Mouse (Mus musculus) neural tube, embryonic 11.5 days (tissue): ENCODE data around the gene Prkar1a. TPM values are rescaled to one million over a fixed set of nuclear protein-coding genes. Genes with fewer than 3 reads are reported as not detected.
A peak's percentile ranks its signal among the peaks of the same experiment; 100 is the strongest.
"Not testable (repeated sequence)": the region's sequence is repeated elsewhere in the genome, so short reads cannot be mapped to it uniquely, and the experiment has no call there.

Experiments used
- ATAC-seq: fragments of 200-750 bp; cut with Nextera tagmentation; 2 replicates; pipeline ENCODE4 v1.8.0; 2017; ENCODE audit warnings: moderate number of reproducible peaks, mild to moderate bottlenecking, moderate TSS enrichment, moderate library complexity; ENCODE audit not compliant: insufficient read depth, low FRiP score, low TSS enrichment
- DNase-seq: peaks from one replicate; pipeline ENCODE4 v3.0.0-alpha.2; 2015; ENCODE audit warnings: low spot score
- H3K27ac ChIP-seq: fragments of 300-500 bp; sonication (generic); 2 replicates; pipeline ENCODE4 v1.5.1; 2014; ENCODE audit warnings: low read depth, mild to moderate bottlenecking, low read length
- H3K27me3 ChIP-seq: fragments of 300-500 bp; sonication (generic); 2 replicates; pipeline ENCODE4 v1.6.1; 2014; ENCODE audit warnings: mild to moderate bottlenecking, low read length, mixed read lengths; ENCODE audit not compliant: control insufficient read depth, insufficient read depth
- H3K36me3 ChIP-seq: fragments of 300-500 bp; sonication (generic); 2 replicates; pipeline ENCODE4 v1.6.1; 2014; ENCODE audit warnings: mild to moderate bottlenecking, low read length, moderate library complexity, mixed read lengths; ENCODE audit not compliant: control insufficient read depth, insufficient read depth
- H3K4me1 ChIP-seq: fragments of 300-500 bp; sonication (generic); 2 replicates; pipeline ENCODE4 v1.6.1; 2014; ENCODE audit warnings: low read length, mixed read lengths; ENCODE audit not compliant: control insufficient read depth, insufficient read depth
- H3K4me2 ChIP-seq: fragments of 300-500 bp; sonication (generic); 2 replicates; pipeline ENCODE4 v1.6.1; 2014; ENCODE audit warnings: low read depth, mild to moderate bottlenecking, moderate library complexity
- H3K4me3 ChIP-seq: fragments of 300-500 bp; sonication (generic); 2 replicates; pipeline ENCODE4 v1.5.1; 2014; ENCODE audit warnings: low read depth, low read length
- H3K9ac ChIP-seq: fragments of 300-500 bp; sonication (generic); 2 replicates; pipeline ENCODE4 v1.6.1; 2014; ENCODE audit warnings: mild to moderate bottlenecking, low read length
- H3K9me3 ChIP-seq: fragments of 300-500 bp; sonication (generic); 2 replicates; pipeline ENCODE4 v1.6.1; 2016; ENCODE audit warnings: low read length; ENCODE audit not compliant: control insufficient read depth
- WGBS: fragments of 180-500 bp; shearing (Covaris S2); extraction: QIAGEN DNeasy Blood & Tissue Kit; methylation state at CpG from one replicate; pipeline ENCODE4 v1.1.7; 2014; 5-methylcytosine and 5-hydroxymethylcytosine counted together
- polyA plus RNA-seq: library from polyadenylated mRNA; unstranded; fragments of >200 nt; fragmentation: Nextera tagmentation; extraction: Ambion mirVana; gene quantifications from 2 replicates; pipeline ENCODE4 v1.2.1, GENCODE M21; 2014

Gene Prkar1a
- polyA plus RNA-seq, 1 experiment from 2014 or later, result 461 TPM

DNA sequence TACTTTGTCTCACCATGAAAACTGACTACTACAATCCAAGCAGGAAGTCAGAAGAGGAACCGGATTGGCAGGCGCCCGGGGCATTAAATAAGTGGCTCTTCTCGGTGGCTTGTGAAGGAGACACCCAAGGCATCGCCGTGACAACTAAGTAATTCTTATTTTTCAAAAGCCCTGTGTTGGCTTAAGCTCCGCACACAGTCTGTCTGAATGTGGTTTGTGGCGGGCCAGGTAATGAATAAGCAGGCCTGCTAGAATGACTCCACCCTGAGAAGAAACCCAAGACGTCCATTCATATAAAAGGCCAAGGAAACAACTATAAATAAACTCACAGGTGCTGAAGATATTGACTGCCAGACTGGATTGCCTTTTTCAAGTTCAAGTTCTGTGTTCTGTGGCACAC is 33.9 kb upstream of the Prkar1a start:
- H3K4me3 ChIP-seq, result no peak overlapping the region
- no peaks in the 10 kb centered on the region for H3K9me3 ChIP-seq
- H3K27me3 ChIP-seq, result no peaks in the 10 kb centered on the region
- no peak overlapping the region for H3K9ac ChIP-seq
- DNase-seq, result no peak
- no peak for ATAC-seq
- no peak overlapping the region for H3K4me2 ChIP-seq
- H3K4me1 ChIP-seq, result peaks cover 2% of the 10 kb centered on the region; the same call in 1 of the 2 replicates
- WGBS, result 77% methylated on average over 9 of the region's 9 CpGs
- no peak overlapping the region for H3K27ac ChIP-seq
- H3K36me3 ChIP-seq, result no peaks in the 10 kb centered on the region

- no peak overlapping the region for H3K9ac ChIP-seq
- no peaks in the 10 kb centered on the region for H3K27me3 ChIP-seq
- no peak overlapping the region for H3K4me3 ChIP-seq
- H3K36me3 ChIP-seq, result no peaks in the 10 kb centered on the region
- H3K4me1 ChIP-seq, result no peaks in the 10 kb centered on the region
- no peaks in the 10 kb centered on the region for H3K9me3 ChIP-seq
- WGBS, result 89% methylated on average over 4 of the region's 4 CpGs
- DNase-seq, result no peak
- no peak overlapping the region for H3K4me2 ChIP-seq
- no peak for ATAC-seq
- no peak overlapping the region for H3K27ac ChIP-seq
Observed at GRCm38 (mm10) chr11:109616352-109616751, 32.9 kb upstream of the Prkar1a start.

- H3K4me2 ChIP-seq, result no peak overlapping the region
- no peak overlapping the region for H3K27ac ChIP-seq
- no peaks in the 10 kb centered on the region for H3K36me3 ChIP-seq
- H3K27me3 ChIP-seq, result no peaks in the 10 kb centered on the region
- ATAC-seq, result no peak
- no peak overlapping the region for H3K4me3 ChIP-seq
- no peak for DNase-seq
- 78% methylated on average over 4 of the region's 4 CpGs for WGBS
- H3K4me1 ChIP-seq, result no peaks in the 10 kb centered on the region
- no peak overlapping the region for H3K9ac ChIP-seq
- H3K9me3 ChIP-seq, result no peaks in the 10 kb centered on the region
Observed at GRCm38 (mm10) chr11:109616766-109617165, 32.4 kb upstream of the Prkar1a start.

- H3K4me3 ChIP-seq, H3K4me1 ChIP-seq, H3K4me2 ChIP-seq, H3K36me3 ChIP-seq, H3K27me3 ChIP-seq, H3K9me3 ChIP-seq, H3K9ac ChIP-seq, H3K27ac ChIP-seq, ATAC-seq: not testable (repeated sequence)
- 37% methylated on average over 8 of the region's 8 CpGs for WGBS
- peak; percentile 30 for DNase-seq
Observed at GRCm38 (mm10) chr11:109619055-109619454, 30.1 kb upstream of the Prkar1a start.

GRCm38 (mm10) chr11:109620356-109620755 is 28.8 kb upstream of the Prkar1a start:
- DNase-seq (no peak), ATAC-seq (no peak)
- Histone ChIP-seq H3K4me3 (no peak overlapping the region), H3K36me3 (no peaks in the 10 kb centered on the region), H3K27ac (no peak overlapping the region), H3K27me3 (no peaks in the 10 kb centered on the region), H3K4me1 (no peaks in the 10 kb centered on the region), H3K4me2 (no peak overlapping the region), H3K9ac (no peak overlapping the region), H3K9me3 (no peaks in the 10 kb centered on the region)
- WGBS, result 80% methylated on average over 6 of the region's 6 CpGs

- Histone ChIP-seq H3K36me3 (no peaks in the 10 kb centered on the region), H3K4me3 (no peak overlapping the region), H3K27me3 (no peaks in the 10 kb centered on the region), H3K9me3 (no peaks in the 10 kb centered on the region), H3K27ac (no peak overlapping the region), H3K4me1 (no peaks in the 10 kb centered on the region), H3K9ac (no peak overlapping the region), H3K4me2 (no peak overlapping the region)
- DNase-seq (peak; percentile 49), ATAC-seq (no peak)
- 10% methylated on average over 2 of the region's 2 CpGs for WGBS
Observed at GRCm38 (mm10) chr11:109621183-109621582, 28.0 kb upstream of the Prkar1a start.

DNA sequence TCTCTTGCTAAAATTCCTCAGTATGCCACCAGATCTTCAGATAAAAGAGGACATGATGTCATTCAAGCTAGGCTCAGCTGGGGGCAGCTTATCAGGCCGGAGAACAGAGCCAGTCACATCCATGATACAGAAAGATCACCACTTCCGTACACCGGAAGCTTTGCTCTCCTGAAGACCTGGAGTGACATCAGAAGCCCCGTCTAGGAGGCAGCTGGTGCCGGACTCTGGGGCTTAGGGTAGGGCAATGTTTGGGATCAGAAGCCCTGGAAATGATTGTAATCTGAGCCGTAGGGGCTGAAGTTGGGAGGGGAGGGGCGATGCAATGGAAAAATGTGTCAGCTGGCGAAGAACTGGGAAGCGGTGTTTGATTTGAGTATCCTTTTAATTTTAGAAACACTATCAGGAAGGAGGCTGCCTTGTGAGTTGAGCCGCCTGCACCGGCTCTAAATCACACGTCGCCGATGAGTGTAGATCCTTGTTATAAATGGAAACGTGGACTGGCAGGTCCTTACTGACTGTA is 26.6 kb upstream of the Prkar1a start:
- H3K4me2 ChIP-seq, result no peak overlapping the region
- DNase-seq (no peak), ATAC-seq (no peak)
- H3K27me3 ChIP-seq, result no peaks in the 10 kb centered on the region
- no peak overlapping the region for H3K9ac ChIP-seq
- H3K36me3 ChIP-seq, result no peaks in the 10 kb centered on the region
- H3K27ac ChIP-seq, result no peak overlapping the region
- H3K4me3 ChIP-seq, result no peak overlapping the region
- no peaks in the 10 kb centered on the region for H3K4me1 ChIP-seq
- no peaks in the 10 kb centered on the region for H3K9me3 ChIP-seq
- 50% methylated on average over 15 of the region's 15 CpGs for WGBS

DNA sequence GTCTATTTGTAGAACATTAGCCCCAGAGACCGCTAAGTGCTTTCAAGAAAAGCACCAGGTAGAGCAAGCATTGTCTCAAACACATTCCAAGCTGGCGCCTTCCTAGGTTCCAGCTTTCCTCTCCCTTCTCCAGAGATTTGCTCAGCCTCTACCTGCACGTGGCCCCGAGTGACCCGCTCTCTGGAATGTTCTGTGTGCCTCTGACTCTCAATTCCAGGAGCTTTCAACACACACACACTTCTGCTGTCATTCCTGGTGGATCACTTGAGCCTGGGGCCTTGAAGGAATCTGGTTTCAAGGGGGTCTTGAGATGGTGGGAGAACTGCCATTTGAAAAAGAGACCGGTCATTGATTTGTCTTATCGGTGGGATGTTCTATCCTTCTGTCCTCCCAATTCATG is 26.0 kb upstream of the Prkar1a start:
- Histone ChIP-seq H3K9me3 (no peaks in the 10 kb centered on the region), H3K9ac (no peak overlapping the region), H3K27ac (no peak overlapping the region), H3K4me1 (no peaks in the 10 kb centered on the region), H3K4me2 (no peak overlapping the region), H3K4me3 (no peak overlapping the region), H3K36me3 (no peaks in the 10 kb centered on the region), H3K27me3 (no peaks in the 10 kb centered on the region)
- ATAC-seq (no peak), DNase-seq (no peak)
- WGBS, result 91% methylated on average over 7 of the region's 7 CpGs

- no peak overlapping the region for H3K4me2 ChIP-seq
- 89% methylated on average over 4 of the region's 4 CpGs for WGBS
- DNase-seq (no peak), ATAC-seq (no peak)
- no peaks in the 10 kb centered on the region for H3K4me1 ChIP-seq
- no peaks in the 10 kb centered on the region for H3K9me3 ChIP-seq
- no peaks in the 10 kb centered on the region for H3K36me3 ChIP-seq
- H3K9ac ChIP-seq, result no peak overlapping the region
- no peaks in the 10 kb centered on the region for H3K27me3 ChIP-seq
- H3K27ac ChIP-seq, result no peak overlapping the region
- no peak overlapping the region for H3K4me3 ChIP-seq
Observed at GRCm38 (mm10) chr11:109627648-109628047, 21.6 kb upstream of the Prkar1a start.
